Mouse (Mus musculus): ENCODE data around the gene Asgr1. TPM values are rescaled to one million over a fixed set of nuclear protein-coding genes. Genes with fewer than 3 reads are reported as not detected.

Gene Asgr1
- 0.10 and 0.16 TPM in 2 replicates for polyA plus RNA-seq (2015; fragmentation: Nextera tagmentation; extraction: Ambion mirVana)

DNA sequence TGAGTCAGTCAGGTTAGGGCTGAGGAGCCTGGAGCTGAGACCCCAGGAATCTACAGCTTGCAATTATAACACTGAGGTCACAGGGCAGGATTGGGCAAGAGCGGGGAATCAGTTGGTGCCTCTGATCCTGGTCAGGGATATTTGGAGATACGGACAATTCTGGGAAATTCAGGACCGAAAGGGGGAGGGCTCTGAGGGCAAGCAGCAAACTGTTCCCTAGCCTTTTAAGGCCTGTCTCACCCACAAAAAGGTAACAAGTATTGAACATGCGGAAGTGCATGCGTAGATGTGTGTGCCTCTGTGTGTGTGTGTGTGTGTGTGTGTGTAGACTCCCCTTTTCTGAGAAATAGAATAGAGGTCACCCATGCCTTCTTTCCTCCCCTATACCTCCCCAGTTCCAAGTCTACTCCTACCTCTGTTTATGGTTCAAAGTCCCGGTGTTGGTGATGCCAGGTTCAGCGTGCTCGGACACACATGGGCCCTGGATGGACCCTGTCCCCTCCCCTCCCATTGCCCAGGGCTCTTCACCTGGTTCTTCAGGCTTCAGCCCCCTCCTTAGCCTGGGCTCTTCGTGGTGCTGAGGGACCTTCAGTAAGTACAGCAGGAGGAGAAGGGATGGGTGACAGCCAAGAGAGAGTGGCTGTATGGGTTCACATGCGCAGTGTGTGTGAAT, at the start of gene Asgr1:
Asgr1 (plus strand) TSS at position 188 of the 673 bp plus-strand sequence.

DNA sequence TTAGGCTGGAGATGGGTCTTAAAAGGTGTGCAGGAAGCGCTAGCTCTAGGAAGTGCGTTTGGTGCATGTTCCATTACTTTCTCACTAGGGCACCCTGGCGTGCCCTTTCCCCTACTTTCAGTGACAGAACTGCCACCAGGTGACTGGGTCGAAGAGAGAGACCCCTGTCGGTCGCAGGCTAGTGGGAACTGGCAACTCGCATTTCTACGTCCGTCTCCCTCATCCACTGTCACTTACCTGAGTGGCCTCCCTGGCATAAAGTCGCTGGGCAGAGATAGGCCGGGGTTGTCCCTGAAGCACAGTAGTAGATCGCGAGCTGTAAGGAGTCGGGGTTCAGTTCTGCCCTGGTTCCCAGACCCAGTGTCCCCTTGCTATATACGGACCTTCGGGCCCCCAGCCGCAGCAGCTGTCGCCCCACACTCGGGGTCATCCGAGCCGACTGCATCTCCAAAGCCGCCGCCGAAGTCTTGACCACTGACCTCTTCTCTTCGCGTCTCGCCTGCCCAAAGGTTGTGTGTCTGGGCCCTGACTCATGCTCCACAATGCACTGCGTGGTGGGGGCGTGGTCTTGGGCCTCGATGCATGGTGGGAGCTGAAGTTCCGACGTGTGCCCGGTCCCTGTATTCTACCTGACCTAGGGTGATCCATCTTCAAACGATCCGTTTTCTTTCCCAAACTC, 38.9 kb upstream of the Asgr1 start, which contains the start of gene Acadvl:
Acadvl (minus strand) TSS at position 532 of the 679 bp plus-strand sequence.

DNA sequence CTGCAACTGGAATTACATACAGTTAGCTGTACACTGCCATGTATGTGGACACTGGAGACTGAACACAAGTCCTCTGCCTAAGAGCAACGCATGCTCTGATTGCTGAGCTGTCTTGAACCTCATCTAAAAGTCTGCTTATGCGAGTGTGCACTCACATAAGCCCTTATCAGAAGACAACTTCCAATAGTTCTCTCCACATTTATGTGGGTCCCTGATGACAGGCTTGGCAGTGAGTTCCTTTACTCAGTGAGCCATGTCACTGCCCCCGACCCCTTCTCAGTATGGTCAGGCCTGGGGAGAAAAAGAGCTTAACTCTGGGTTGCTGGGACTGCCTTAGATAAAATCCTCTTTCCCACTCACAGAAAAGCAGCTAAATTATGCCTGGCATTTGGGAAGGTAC, 37.2 kb upstream of the Asgr1 start, which contains the start of gene Dlg4:
Dlg4 (plus strand) TSS at position 274 of the 400 bp plus-strand sequence.

DNA sequence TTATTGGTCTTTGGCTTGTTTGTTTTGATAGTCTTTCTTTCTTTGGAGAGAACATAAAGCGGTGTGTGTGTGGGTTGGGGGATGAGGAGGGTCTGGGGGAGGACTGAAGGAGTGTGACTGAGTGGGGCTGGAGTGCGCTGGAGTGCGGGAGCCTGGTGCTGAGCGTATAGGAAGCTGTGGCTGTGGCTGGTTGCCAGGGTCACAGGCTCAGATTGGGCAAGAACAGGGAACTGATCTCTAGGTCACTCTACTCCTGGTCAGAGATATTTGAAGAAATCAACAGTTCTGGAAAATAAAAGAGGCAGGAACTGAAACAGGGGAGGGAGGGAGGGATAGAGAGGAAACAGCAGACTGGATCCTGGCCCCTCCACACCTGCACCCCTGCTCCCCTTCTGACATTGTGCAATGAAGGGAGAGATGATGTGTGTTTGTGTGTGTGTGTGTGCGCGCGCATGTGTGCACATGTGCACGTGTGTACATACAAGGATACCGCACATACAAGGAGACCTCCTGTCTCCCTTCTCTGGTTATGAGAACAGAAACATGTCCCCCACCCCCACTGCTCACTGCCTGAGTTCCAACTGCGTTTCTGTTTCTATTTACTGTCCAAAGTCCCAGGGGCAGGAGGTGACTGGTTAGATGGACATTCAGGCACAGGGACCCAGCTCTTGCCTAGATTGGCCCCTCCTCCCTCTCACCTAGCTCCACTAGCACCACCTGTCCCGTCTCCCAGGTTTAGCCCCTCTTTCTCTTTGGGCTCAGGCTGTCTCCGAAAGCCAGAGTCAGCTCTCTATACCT, 38.3 kb downstream of the Asgr1 start, which contains the start of gene Asgr2:
Asgr2 (plus strand) TSS at position 659 of the 798 bp plus-strand sequence.

MicroRNAs within 50 kb of the gene (microRNA counts, 519-probe panel; counts per million panel counts)
- microRNA mmu-miR-324-3p (88.3 counts per million), microRNA mmu-miR-324-5p (2,295 counts per million, percentile 2 among the panel's probes with 10 or more counts)

Other genes with a start within 250 kb of the Asgr1 start
- gene Tmem102, start 248.5 kb upstream of the Asgr1 start, polyA plus RNA-seq (2015; fragmentation: Nextera tagmentation; extraction: Ambion mirVana), result 0.30 and 0.68 TPM in 2 replicates
- gene Gm39566, start 238.8 kb upstream of the Asgr1 start, polyA plus RNA-seq (2015; fragmentation: Nextera tagmentation; extraction: Ambion mirVana), result not detected in 2 replicates
- gene Spem2, start 235.6 kb upstream of the Asgr1 start, polyA plus RNA-seq (2015; fragmentation: Nextera tagmentation; extraction: Ambion mirVana), result not detected in 2 replicates
- 0.12 TPM in 1 of 2 replicates, not detected in the other for gene Spem1, start 231.9 kb upstream of the Asgr1 start, polyA plus RNA-seq (2015; fragmentation: Nextera tagmentation; extraction: Ambion mirVana)
- 2.6 and 3.1 TPM in 2 replicates for gene Nlgn2, start 216.3 kb upstream of the Asgr1 start, polyA plus RNA-seq (2015; fragmentation: Nextera tagmentation; extraction: Ambion mirVana)
- gene Tmem256, start 215.6 kb upstream of the Asgr1 start, polyA plus RNA-seq (2015; fragmentation: Nextera tagmentation; extraction: Ambion mirVana), result 337 and 343 TPM in 2 replicates
- 45.7 and 56.8 TPM in 2 replicates for gene Plscr3, start 207.7 kb upstream of the Asgr1 start, polyA plus RNA-seq (2015; fragmentation: Nextera tagmentation; extraction: Ambion mirVana)
- 0.56 and 0.91 TPM in 2 replicates for gene Tnk1, start 195.4 kb upstream of the Asgr1 start, polyA plus RNA-seq (2015; fragmentation: Nextera tagmentation; extraction: Ambion mirVana)
- not detected in 2 replicates for gene Tmem95, start 176.1 kb upstream of the Asgr1 start, polyA plus RNA-seq (2015; fragmentation: Nextera tagmentation; extraction: Ambion mirVana)
- 2.3 and 3.1 TPM in 2 replicates for gene Kctd11, start 172.7 kb upstream of the Asgr1 start, polyA plus RNA-seq (2015; fragmentation: Nextera tagmentation; extraction: Ambion mirVana)
- gene Acap1, start 158.5 kb upstream of the Asgr1 start, polyA plus RNA-seq (2015; fragmentation: Nextera tagmentation; extraction: Ambion mirVana), result 15.3 and 21.3 TPM in 2 replicates
- gene 2810408A11Rik, start 153.1 kb upstream of the Asgr1 start, polyA plus RNA-seq (2015; fragmentation: Nextera tagmentation; extraction: Ambion mirVana), result 2.2 and 2.6 TPM in 2 replicates
- 3.2 and 3.4 TPM in 2 replicates for gene Neurl4, start 153.0 kb upstream of the Asgr1 start, polyA plus RNA-seq (2015; fragmentation: Nextera tagmentation; extraction: Ambion mirVana)
- gene Gps2, start 140.2 kb upstream of the Asgr1 start, polyA plus RNA-seq (2015; fragmentation: Nextera tagmentation; extraction: Ambion mirVana), result 104 and 116 TPM in 2 replicates
- gene Eif5a, start 132.1 kb upstream of the Asgr1 start, polyA plus RNA-seq (2015; fragmentation: Nextera tagmentation; extraction: Ambion mirVana), result 1,453 and 1,558 TPM in 2 replicates
- 0.12 and 0.53 TPM in 2 replicates for gene Ybx2, start 118.3 kb upstream of the Asgr1 start, polyA plus RNA-seq (2015; fragmentation: Nextera tagmentation; extraction: Ambion mirVana)
- 19.1 and 22.0 TPM in 2 replicates for gene Slc2a4, start 105.9 kb upstream of the Asgr1 start, polyA plus RNA-seq (2015; fragmentation: Nextera tagmentation; extraction: Ambion mirVana)
- 0.98 and 1.6 TPM in 2 replicates for gene Cldn7, start 89.3 kb upstream of the Asgr1 start, polyA plus RNA-seq (2015; fragmentation: Nextera tagmentation; extraction: Ambion mirVana)
- 20.7 and 22.4 TPM in 2 replicates for gene Ctdnep1, start 72.9 kb upstream of the Asgr1 start, polyA plus RNA-seq (2015; fragmentation: Nextera tagmentation; extraction: Ambion mirVana)
- 69.4 and 73.0 TPM in 2 replicates for gene Elp5, start 71.6 kb upstream of the Asgr1 start, polyA plus RNA-seq (2015; fragmentation: Nextera tagmentation; extraction: Ambion mirVana)
- gene Gabarap, start 62.9 kb upstream of the Asgr1 start, polyA plus RNA-seq (2015; fragmentation: Nextera tagmentation; extraction: Ambion mirVana), result 318 and 353 TPM in 2 replicates
- 26.6 and 35.9 TPM in 2 replicates for gene Phf23, start 58.3 kb upstream of the Asgr1 start, polyA plus RNA-seq (2015; fragmentation: Nextera tagmentation; extraction: Ambion mirVana)
- gene Dvl2, start 53.5 kb upstream of the Asgr1 start, polyA plus RNA-seq (2015; fragmentation: Nextera tagmentation; extraction: Ambion mirVana), result 6.9 and 10.2 TPM in 2 replicates
- 58.3 and 59.1 TPM in 2 replicates for gene Acadvl, start 38.7 kb upstream of the Asgr1 start, polyA plus RNA-seq (2015; fragmentation: Nextera tagmentation; extraction: Ambion mirVana)
- 1.5 and 3.1 TPM in 2 replicates for gene Dlg4, start 37.1 kb upstream of the Asgr1 start, polyA plus RNA-seq (2015; fragmentation: Nextera tagmentation; extraction: Ambion mirVana)
- gene Asgr2, start 38.6 kb downstream of the Asgr1 start, polyA plus RNA-seq (2015; fragmentation: Nextera tagmentation; extraction: Ambion mirVana), result 0.12 TPM in 1 of 2 replicates, not detected in the other
- gene Mgl2, start 76.2 kb downstream of the Asgr1 start, polyA plus RNA-seq (2015; fragmentation: Nextera tagmentation; extraction: Ambion mirVana), result 2.3 and 3.5 TPM in 2 replicates
- gene Clec10a, start 102.1 kb downstream of the Asgr1 start, polyA plus RNA-seq (2015; fragmentation: Nextera tagmentation; extraction: Ambion mirVana), result 2.9 and 5.5 TPM in 2 replicates
- 0.28 and 0.64 TPM in 2 replicates for gene Slc16a11, start 158.7 kb downstream of the Asgr1 start, polyA plus RNA-seq (2015; fragmentation: Nextera tagmentation; extraction: Ambion mirVana)
- 3.0 and 3.3 TPM in 2 replicates for gene Slc16a13, start 167.0 kb downstream of the Asgr1 start, polyA plus RNA-seq (2015; fragmentation: Nextera tagmentation; extraction: Ambion mirVana)
- gene Bcl6b, start 175.7 kb downstream of the Asgr1 start, polyA plus RNA-seq (2015; fragmentation: Nextera tagmentation; extraction: Ambion mirVana), result 5.9 and 8.2 TPM in 2 replicates
- gene 0610010K14Rik, start 183.8 kb downstream of the Asgr1 start, polyA plus RNA-seq (2015; fragmentation: Nextera tagmentation; extraction: Ambion mirVana), result 107 and 113 TPM in 2 replicates
- gene Gm21988, start 185.7 kb downstream of the Asgr1 start, polyA plus RNA-seq (2015; fragmentation: Nextera tagmentation; extraction: Ambion mirVana), result 6.9 and 7.8 TPM in 2 replicates
- 211 and 216 TPM in 2 replicates for gene Rnasek, start 185.8 kb downstream of the Asgr1 start, polyA plus RNA-seq (2015; fragmentation: Nextera tagmentation; extraction: Ambion mirVana)
- 10.6 and 11.9 TPM in 2 replicates for gene Alox12, start 201.3 kb downstream of the Asgr1 start, polyA plus RNA-seq (2015; fragmentation: Nextera tagmentation; extraction: Ambion mirVana)

Data from spleen, postnatal 0 days (tissue).